Mouse (Mus musculus): ENCODE data around the gene Ppp1r3c. TPM values are rescaled to one million over a fixed set of nuclear protein-coding genes. Genes with fewer than 3 reads are reported as not detected.
"Not testable (repeated sequence)": the region's sequence is repeated elsewhere in the genome, so short reads cannot be mapped to it uniquely, and the experiment has no call there.

The Ppp1r3c gene
- polyA plus RNA-seq (2012; rRNA removed) = 2.5 and 2.6 TPM in 2 replicates

DNA sequence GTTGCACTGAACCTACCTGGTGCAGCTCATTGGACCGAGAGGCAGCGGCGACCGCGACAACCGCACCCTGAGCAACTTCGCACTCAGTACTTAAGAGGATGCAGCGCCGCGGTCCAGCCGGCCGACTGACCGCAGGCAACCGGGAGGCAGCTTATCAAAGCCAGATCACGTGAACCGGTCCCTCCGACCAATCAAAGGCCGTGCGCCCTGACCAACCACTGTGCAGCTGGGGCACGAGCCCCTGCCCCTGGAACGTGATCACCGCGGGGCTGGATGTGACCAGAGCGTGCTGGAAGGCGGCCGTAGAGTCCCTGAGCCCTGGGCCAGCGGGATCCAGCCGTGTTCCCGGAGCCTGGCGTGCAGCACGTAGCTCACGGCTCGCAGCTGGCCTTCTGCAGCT lies at the start of gene Ppp1r3c:
Ppp1r3c (minus strand) TSS at position 117 of the 400 bp plus-strand sequence.
- under 1% methylated on average over 33 of the region's 33 CpGs for WGBS

GRCm38 (mm10) chr19:36783179-36783578 lies 46.7 kb upstream of the Ppp1r3c start:
- 91% methylated on average over 6 of the region's 6 CpGs for WGBS
- DNase-seq (ENCODE audit: low read depth, low spot score) = no peak

More for the DNA sequence above, at the start of gene Ppp1r3c:
- peak; percentile 31 for DNase-seq (ENCODE audit: low read depth, low spot score)

GRCm38 (mm10) chr19:36782591-36782990 lies 46.1 kb upstream of the Ppp1r3c start:
- WGBS = 70% methylated on average over 3 of the region's 3 CpGs
- no peak for DNase-seq (ENCODE audit: low read depth, low spot score)

DNA sequence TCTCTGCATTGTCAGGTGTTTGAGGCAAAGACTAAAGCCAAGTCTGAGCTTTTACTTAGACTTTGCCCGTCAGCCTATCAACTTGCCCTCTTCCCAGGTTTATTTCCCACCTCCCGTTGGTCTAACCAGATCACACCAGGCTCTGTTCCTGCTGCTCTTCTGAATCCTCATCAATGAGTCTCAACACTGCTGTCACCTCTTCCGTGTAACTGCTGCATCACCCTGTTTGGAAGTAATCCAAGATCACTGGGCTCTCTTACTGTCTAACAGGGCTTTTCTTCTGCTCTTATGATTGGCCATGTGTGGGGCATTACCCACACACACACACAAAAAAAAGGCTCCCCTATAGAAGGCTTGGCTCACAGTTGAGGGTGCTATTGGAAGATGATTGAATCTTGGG lies 45.5 kb upstream of the Ppp1r3c start:
- WGBS = 51% methylated on average over 3 of the region's 3 CpGs
- no peak for DNase-seq (ENCODE audit: low read depth, low spot score)

DNA sequence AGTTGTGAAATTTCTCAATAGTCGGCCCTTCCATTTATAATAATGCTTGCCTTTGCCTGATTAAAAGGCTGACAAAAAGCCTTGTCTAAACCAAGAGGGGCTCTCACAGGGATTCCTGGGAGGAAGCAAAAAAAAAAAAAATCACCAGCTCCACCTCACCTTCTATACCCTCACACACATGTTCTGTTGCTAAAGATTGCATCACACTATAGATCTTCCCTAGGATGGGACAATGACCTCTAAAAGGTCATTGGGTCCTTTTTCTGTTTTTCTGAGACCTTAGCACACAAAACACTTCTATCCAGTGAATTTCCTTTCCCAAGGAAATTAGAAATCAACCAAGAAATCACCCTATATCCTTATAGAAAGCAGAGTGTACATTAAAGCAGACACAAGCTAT lies 43.9 kb upstream of the Ppp1r3c start:
- 58% methylated on average over 1 of the region's 1 CpGs for WGBS
- no peak for DNase-seq (ENCODE audit: low read depth, low spot score)

GRCm38 (mm10) chr19:36779765-36780164 lies 43.3 kb upstream of the Ppp1r3c start:
- no peak for DNase-seq (ENCODE audit: low read depth, low spot score)
- WGBS = 31% methylated on average over 3 of the region's 3 CpGs

DNA sequence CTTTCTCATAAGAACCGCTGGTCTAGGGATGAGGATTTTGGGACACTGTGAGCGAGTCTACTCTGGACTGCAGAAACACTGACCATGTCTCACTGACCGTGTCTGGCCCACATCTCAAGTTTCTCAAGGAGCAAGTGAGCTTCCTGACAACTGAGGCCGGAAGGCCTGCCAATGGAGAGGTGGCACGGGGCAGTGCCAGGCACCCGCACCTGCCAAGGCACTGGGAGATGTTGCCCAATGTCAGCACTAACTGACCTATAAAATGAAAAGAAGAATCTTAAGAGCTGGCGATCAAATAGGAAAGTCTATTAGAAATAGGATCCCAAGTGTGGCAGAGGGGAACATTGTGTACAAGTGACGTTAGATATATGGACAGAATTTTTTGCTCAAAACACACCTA lies 39.1 kb upstream of the Ppp1r3c start:
- WGBS = 96% methylated on average over 8 of the region's 8 CpGs
- DNase-seq (ENCODE audit: low read depth, low spot score) = no peak

DNA sequence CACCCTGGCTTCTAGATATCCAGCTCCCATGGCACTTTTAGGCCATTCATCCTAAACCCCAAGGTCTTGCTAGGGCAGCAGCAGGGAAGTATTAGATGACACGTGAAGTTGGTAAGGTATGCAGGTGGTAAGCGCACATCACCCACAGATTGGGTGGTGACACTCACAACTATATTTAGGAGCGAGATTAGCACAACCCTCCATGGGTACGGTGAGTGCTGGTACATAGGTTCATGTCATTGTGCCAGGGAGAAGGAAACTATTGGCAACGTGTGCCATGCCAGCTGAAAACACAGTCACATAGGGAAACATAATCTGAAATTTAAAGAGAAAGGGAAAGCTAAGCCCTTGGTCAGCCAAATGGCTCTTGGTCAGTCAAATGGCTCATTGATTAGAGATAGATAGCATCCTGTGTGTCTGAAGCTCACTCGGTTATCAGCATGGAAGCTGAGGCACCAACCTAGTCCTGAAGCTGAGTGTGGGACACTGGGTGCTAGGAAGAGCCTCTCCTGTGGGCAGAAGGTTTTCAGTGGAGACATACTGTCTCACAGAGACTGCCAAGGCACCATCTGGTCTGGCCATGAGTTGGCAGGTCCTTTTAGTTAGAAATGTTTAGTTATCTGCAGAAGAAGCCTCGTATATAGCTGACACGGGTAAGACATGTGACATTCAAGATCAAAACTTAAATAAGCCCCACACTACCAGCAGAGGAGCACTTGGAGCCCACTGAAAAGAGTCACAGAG lies 37.4 kb upstream of the Ppp1r3c start:
- WGBS = 92% methylated on average over 8 of the region's 8 CpGs
- DNase-seq (ENCODE audit: low read depth, low spot score) = no peak

DNA sequence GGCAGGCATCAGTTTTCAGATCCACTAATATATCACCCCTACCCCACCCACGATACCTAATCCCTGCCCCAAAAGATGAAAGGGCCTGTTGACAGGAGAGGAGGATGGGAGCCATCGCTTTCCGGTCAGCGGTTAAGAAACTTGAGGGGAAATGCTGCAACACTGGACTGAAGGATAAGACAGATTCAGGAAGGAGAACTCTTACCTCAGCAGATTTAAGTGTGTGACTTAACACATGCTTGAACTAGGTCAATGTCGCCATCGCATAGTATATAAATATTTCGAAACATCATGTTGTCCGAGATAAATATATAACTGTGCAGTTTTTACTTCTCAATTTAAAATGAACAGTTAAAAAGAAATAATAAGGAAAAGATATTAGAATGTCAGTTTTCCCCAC lies 31.6 kb upstream of the Ppp1r3c start:
- 69% methylated on average over 8 of the region's 8 CpGs for WGBS
- DNase-seq (ENCODE audit: low read depth, low spot score) = no peak

- DNase-seq (ENCODE audit: low read depth, low spot score) = no peak
- WGBS = 70% methylated on average over 5 of the region's 5 CpGs
These were observed 28.0 kb upstream of the Ppp1r3c start for GRCm38 (mm10) chr19:36764451-36764850.

- DNase-seq (ENCODE audit: low read depth, low spot score) = no peak
These were observed 12.5 kb upstream of the Ppp1r3c start for GRCm38 (mm10) chr19:36748996-36749395.

- DNase-seq (ENCODE audit: low read depth, low spot score) = no peak
These were observed 5.9 kb upstream of the Ppp1r3c start for GRCm38 (mm10) chr19:36742331-36742730.

- no peak for DNase-seq (ENCODE audit: low read depth, low spot score)
- WGBS = 23% methylated on average over 7 of the region's 7 CpGs
These were observed 3.2 kb upstream of the Ppp1r3c start for GRCm38 (mm10) chr19:36739566-36740211.

DNA sequence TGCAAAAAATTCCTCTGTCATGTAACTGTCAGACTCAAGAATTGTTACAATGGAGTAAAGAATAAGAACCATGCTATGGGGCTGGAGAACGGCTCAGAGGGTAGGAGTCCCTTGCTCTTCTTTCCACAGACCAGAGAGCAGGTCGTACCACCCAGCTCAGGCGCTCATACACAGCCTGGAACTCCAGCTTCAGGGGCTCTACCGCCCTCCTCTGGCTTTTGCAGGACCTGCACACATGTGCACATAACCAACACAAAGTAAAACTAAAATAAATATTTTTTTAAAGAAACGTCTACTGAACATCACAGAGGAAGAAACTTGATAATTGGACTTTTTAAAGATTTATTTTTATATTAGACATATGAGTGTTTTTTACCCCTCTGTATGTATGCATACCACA lies 1.6 kb upstream of the Ppp1r3c start:
- WGBS = 80% methylated on average over 5 of the region's 5 CpGs

DNA sequence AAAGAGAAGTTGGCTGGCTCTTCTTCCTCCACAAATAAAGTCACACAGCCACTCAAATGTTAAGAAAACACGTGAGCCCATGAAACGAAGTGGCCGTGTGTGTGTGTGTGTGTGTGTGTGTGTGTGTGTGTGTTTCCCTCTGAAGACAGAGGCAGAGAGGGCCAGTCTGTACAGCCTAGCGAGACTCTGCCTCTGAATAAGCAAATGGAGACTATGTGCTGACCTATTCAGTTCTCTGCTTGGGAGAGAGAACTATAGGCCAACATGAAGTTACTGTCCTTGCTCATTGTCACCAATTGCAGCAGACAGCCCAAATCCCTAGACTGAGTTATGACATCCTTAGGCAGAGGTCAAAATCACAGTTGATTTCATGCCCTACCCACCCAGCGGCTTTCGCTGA lies 634 bp upstream of the Ppp1r3c start:
- 39% methylated on average over 6 of the region's 6 CpGs for WGBS
- DNase-seq (ENCODE audit: low read depth, low spot score) = no peak

More for the DNA sequence above, 1.6 kb upstream of the Ppp1r3c start:
- DNase-seq (ENCODE audit: low read depth, low spot score) = no peak

- no peak for DNase-seq (ENCODE audit: low read depth, low spot score)
- 51% methylated on average over 10 of the region's 10 CpGs for WGBS
These were observed 2.0 kb downstream of the Ppp1r3c start for GRCm38 (mm10) chr19:36734308-36735038.

DNA sequence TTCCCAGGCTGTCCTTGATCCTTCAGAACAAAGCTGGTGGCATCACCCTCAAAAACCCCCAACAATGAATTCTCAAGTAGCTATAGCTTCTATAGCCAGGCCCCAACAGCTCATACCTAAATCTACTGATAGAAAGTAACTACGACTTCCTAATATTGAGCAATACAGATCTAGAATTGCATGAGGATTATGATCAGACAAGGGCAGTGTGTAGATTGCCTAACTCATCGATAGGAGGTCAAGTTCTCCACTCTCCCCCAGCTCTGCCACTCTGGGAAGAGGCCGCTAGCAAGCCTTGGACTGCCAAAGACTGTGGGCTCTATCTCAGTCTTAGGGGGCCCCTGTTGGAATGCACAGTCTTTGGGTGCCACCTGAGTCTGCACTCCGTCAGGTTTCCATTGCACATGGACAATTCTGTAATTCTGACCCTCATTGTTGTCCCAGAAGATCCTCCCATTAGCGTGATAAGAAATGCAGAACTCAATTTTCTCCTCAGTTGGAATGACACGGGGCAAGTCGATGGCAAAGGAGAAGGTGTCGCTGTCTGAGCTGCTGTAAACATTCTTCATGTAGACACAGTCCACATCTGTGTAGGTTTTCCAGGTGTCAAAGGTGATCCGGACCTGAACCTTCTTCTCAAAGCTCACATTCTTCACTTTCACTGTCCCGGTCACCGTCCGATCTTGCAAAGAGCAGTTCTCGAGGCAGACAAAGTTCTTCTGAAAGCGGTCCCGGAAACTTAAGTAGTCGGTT lies 3.1 kb downstream of the Ppp1r3c start:
- 95% methylated on average over 16 of the region's 16 CpGs for WGBS
- no peak for DNase-seq (ENCODE audit: low read depth, low spot score)

DNA sequence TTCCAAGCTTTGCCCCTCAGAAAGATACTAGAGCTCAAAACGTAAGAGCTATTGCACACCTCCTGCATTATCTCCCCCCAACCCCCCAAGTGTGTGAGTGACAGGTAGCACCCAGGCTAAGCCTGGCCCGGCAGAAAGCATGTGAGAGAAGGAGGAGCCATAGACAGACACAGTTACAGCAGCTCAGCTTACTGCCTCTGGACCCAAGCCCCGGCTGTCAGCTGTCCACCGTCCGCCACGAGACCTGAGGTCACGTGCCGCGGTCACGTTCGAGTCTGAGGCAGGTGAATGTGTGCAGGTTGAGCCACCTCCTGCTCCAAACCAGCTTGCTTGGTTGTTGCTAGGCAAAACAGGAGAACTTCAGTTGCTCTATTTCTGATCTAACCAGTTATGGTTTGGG lies 5.1 kb downstream of the Ppp1r3c start:
- 87% methylated on average over 11 of the region's 11 CpGs for WGBS
- DNase-seq (ENCODE audit: low read depth, low spot score) = no peak

DNA sequence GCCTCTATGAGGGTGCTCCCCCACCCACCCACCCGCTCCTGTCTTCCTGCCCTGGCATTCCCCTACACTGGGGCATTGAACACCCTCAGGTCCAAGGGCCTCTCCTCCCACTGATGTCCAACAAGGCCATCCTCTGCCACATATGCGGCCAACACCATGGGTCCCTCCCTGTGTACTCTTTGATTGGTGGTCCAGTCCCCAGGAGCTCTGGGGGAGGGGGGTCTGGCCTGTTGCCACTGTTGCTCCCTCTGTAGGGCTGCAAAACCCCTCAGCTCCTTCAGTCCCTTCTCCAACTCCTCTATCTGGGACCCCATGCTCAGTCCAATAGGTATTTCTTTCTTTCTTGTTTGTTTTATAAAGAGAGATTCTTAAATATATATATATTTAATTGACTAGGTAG lies 6.0 kb downstream of the Ppp1r3c start:
- WGBS = 90% methylated on average over 2 of the region's 2 CpGs
- DNase-seq (ENCODE audit: low read depth, low spot score) = not testable (repeated sequence)

Measured in large intestine, adult 2 months (tissue).